Mouse (Mus musculus) stomach, postnatal 0 days (tissue): Measurements from ENCODE around the gene Heca.

Experiments
- CTCF ChIP-seq: IDR thresholded peaks from 2 replicates; pipeline ENCODE4 v1.5.1; 2016; ENCODE audit warnings: antibody characterized with exemption, low read depth, mild to moderate bottlenecking, moderate library complexity
- EP300 ChIP-seq: optimal IDR thresholded peaks from 2 replicates; pipeline ENCODE3; 2016; ENCODE audit warnings: antibody characterized with exemption

GRCm38 (mm10) chr10:17947960-17948730, at the start of gene Heca:
- no peak for TF ChIP-seq CTCF
- TF ChIP-seq EP300, result no peak
